Mouse (Mus musculus) left cerebral cortex, adult 8-10 months (tissue): ENCODE measurements around the gene Ackr3. TPM values are rescaled to one million over a fixed set of nuclear protein-coding genes. Genes with fewer than 3 reads are reported as not detected.

Source experiments
- DNase-seq, 2 experiments: peaks; one replicate each; pipeline ENCODE4 v3.0.0; 2022; ENCODE audit warnings: low spot score in 2 of 2
- total RNA-seq, 4 experiments: library from RNA; stranded (reverse); gene quantifications; 2 replicates each; pipeline ENCODE4 v1.2.4; 2022

The Ackr3 gene
- total RNA-seq, 4 experiments from 2014 or later: 5.8 to 9.9 (median 7.0) TPM

DNA sequence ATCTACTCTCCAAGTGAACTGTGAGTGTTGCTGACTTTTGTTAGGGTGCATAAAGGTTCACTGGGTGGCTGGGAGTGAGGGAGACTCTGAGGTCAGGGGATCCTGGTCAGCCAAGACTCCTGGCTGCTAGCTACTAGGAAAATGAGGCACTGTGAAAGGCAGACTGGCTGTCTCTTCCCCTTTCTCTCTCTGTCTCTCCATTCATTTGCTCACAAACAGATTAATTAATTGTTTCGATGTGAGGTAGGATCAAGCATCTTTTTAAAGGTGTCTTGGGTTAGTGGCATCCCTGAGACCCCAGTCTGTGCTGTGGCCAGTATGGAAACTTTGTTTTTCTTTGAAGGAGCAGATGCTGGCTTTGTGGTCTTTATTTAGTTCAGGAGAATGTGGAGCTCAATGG, 1.0 kb downstream of the Ackr3 start:
- no peak for DNase-seq

DNA sequence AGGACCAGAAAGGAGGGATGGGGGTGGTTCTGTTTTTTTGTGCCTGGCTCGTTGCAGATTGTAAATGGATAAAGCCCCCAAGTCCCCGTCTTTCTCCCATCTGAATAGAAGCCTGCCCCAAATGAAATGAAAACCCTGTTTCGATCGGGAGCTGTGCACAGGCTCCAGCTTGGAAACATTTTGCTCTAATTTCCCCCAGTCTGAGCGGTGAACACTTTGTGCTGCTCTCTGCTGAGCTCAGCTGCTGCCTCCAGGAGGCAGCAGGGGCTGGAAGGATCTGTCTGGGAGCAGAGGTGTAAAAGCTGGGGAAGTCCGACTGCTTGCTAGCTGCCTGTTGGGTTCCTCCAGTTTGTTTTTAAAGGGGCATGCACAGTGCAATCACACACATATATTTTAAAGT, 1.4 kb downstream of the Ackr3 start:
- DNase-seq: no peak

DNA sequence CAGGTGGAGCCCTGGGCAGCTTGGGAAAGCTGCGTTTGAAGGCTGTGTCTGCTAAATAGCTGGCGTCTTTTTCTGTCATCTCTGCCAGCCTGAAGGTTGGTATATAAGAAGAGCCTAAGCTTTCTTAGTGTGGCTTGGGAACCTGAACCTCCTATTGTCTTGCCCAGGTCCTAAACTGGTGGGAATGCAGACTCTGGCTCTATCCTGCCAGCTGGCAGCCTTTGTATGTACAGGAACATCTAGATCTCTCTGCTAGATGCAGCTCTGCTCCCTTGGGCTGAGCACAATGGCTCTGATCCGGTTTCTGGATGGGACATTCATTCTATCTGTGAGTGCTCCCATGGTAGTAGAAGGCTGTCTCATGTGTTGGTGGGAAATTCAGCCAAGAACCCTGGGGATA, 2.9 kb downstream of the Ackr3 start:
- no peak for DNase-seq

DNA sequence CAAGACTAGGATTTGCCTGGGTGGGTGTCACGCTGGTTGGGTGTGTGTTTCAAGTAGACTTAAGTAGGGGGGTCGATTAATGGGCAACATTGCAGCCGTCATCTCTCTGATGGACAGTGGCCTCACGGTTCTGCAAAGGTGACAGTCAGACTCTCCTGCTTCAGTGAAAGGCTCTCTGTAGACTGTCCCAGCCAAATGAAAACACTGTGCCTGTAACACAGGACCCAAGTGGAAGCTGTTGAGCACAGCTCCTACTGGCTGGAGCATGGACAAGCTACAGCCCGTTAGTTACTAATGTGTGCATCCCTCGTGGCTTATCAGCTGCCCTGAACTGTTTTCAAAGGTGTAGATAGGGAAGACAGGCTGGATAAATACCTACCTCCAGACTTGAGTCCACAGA, 3.5 kb downstream of the Ackr3 start:
- DNase-seq: no peak

DNA sequence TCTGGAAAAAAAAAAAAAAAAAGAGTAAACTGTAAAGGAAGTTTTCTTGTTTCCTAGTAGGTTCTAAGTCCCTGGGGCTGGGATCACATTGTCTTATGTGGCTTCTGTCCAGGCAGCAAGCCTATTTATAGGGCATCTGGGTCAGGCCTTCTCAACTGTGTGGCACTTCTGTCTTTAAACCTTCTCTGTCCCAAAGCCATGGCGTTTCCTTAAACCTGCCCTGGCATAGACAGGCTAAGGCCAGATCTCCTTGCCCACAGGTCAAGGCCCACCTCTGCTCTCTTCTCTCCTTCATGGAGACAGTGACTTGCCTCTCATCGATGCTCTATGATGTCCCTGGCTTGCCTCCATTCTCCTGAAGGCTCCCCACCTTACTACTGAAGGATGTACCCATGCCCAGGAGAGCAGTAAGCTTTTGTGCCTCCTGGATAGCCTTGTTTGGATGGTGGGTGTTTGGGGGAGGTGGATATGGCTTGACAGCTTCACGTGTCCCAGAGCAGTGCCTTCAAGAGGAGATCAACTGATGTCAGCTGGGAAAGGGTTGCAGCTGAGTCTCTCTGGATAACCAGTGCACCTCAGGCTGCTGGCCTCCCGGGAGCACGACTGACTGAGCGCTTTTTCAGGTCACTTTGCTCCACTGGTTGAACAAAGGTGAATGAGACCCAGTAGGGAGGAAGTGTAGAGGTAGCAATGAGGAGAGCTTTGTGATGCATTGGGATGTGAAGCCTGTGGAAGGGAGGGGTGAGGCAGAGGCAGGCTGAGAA, 4.1 kb downstream of the Ackr3 start:
- no peak for DNase-seq

DNA sequence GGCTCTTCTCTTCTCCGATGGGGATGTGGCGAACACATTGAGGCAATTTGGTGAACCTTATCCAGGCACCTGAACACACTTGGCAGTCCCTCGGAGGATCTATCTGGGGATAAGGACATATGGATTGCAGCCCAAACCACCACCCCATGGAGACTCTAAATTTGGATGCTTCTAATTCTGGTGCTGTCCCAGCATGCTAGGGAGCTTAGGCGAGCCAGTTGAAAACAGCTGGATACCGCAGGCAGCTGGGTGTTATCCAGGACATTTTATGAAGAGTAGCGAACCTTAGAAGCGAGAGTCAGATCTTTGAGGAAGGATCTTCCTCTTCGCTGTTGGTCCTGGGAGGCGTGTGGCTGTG, 4.7 kb downstream of the Ackr3 start:
- no peak for DNase-seq

DNA sequence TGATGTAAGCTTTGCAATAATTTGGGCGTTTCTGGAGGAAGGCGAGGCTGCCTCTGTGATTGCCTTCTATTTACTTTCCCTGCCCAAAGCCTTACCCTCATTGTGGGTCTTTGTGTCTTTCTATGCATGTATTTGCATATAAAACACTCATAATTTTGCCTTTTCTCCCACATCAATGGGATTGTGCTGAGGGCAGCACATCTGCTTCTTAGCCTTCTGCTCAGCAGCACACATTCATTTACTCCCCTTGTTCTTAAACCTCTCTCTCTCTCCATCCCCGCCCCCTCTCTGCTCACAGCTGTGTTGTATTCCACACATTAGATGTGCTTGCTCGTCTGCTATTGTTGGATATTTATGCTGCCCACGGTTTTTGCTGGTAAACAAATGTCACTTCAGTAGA, 5.3 kb downstream of the Ackr3 start:
- no peak for DNase-seq

DNA sequence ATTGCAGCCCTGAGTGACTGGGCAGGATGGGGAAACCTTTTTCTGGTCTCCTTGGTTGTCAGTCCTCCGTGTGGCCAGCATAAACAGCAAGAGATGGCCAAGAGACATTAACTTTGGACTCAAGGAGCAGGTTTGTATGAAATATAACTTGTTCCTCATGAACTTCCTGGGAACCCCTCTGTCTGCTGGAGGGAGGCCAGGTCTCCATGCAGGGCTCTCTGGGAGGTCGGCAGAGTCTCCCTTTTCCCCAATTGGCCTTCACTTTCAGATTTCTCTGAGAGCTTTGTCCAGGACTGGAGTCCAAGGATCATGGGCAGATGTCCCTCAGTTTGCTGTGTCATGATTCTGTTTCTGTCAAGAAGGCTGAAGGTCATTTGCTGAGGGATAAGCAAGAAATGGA, 6.0 kb downstream of the Ackr3 start:
- no peak for DNase-seq

DNA sequence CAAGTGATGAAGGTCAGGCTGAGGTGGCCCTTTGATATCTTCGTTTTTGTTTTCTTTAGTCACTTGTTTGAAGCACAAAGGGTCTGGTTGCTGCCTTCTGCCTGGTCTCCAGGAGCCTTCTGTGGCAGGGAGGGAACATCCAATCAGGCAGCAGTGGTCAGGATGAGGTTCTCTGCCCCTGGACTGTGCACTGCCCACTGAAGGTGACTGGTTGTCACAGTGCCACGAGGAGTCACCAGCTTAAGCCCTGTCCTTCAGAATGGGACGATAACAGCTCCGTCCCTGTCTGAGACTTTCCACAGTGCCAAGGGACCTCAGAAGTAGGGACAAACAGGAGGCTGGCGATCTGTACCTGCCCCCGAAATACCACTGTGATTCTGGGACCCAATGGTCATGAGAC, 6.6 kb downstream of the Ackr3 start:
- DNase-seq: no peak

DNA sequence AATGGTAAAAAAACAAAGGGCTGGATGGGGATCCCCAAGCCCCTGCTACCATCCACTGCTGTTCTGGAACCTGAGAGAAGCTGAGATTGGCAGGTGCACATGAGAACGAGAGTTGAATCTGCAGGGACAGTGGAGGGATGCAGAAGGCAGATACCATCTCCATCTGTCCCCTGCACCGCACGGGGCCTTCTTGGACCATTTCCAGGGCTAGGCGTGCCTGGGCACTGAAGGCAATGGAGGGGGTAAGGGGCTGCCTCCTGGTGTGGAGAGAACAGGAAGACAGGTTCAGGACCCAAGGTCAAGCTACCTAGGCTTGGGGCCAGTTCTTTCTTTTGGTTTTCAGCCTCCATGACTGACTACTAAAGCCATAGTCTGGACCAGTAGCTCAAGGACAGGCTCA, 7.0 kb downstream of the Ackr3 start:
- DNase-seq: no peak

DNA sequence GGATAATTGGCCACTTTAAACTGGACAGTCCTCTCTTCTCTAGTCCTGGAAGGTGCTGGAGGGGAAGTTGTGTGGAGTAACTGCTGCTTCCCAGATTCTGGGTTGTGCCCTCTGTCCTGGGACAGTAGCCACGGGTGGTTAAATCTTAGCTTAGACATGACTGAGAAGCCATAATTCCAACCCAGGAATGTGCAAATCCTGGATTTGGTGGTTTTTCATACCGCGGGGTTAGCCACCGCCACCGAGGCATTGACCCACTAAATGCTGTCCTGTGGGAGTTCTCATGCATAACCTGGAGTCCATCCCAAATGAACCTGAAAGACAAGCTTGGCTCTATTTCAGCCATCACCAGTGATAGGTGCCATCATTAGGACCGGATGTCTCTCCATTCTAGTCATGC, 8.6 kb downstream of the Ackr3 start:
- no peak for DNase-seq

DNA sequence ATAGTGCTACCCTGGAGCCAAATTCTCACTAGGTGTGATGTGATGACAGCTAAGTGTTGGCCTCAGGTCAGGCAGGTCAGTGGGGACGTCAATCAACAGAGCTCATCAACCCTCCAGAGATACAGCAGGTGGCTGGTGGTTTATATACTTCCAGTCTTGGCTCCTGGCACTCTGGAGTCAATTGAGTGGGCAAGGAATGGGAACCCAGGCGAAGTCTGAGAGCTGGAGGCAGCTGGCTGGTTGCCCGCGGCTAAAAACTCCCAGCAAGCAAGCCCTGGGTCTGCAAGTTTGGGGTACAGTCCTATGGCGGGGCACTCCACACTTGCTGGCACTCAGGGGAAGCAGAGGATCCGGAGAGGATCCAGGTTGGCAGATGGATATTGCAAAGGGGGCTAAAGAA, 9.1 kb downstream of the Ackr3 start:
- no peak for DNase-seq

DNA sequence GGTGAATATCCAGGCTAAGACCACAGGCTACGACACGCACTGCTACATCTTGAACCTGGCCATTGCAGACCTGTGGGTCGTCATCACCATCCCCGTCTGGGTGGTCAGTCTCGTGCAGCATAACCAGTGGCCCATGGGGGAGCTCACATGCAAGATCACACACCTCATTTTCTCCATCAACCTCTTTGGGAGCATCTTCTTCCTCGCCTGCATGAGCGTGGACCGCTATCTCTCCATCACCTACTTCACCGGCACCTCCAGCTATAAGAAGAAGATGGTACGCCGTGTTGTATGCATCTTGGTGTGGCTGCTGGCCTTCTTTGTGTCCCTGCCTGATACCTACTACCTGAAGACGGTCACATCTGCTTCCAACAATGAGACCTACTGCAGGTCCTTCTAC, 10.2 kb downstream of the Ackr3 start:
- DNase-seq: no peak

DNA sequence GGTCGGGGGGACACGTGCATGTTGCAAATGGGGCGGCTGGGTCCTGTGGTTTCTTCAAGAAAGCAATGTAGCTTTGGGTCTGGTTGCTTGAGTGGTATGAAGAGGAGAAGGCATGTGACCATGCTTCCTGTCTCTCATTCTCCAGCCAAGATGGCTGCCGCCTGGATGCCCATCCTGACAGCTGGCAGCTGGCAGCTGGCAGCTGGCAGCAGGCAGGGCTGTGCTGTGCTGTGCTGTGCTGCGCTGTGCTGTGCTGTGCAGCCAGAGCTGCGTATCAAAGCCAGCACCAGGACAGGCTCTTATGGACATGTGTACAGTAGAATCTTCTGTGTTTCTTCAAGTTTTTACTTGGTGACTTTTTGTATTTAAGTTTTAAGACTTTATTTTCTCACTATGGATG, 11.1 kb downstream of the Ackr3 start:
- DNase-seq: no peak

DNA sequence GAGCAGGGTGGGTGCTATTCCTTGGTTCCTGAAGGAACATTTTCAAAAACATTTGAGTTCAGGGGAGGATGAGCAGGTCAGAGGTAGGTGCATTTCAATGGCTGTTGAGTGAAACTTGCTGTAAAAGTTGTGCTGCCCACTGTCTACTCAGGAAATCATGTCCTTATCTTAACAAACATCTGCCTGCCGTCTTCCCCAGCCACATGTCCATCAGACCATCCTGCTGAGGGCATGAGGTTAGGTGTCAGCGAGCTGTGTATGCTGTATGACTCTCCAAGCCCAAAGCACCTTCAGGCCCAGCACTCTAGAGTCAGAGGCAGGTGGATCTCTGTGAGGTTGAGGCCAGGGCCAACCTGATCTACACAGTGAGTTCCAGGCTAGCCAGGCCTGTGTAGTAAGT, 12.1 kb downstream of the Ackr3 start:
- DNase-seq: no peak

DNA sequence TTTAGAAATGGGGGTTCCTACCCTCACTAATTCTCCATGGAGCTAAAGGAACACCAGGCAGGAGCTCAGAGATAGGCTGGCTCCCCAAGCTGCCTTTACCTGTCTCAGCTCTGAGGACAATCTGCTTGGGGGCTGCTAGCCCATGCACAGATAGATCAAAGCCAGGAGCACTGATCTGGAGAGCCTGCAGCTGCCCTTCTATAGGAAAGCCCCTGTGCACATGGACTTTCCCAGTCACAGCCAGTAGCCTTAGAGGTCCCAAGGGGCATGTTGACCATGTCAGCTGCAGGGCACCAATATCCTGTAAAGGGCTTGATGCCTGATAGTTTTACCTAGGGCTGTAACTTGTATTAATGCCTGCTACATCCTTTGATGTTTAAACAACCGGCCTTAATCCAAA, 12.6 kb downstream of the Ackr3 start:
- DNase-seq: no peak

DNA sequence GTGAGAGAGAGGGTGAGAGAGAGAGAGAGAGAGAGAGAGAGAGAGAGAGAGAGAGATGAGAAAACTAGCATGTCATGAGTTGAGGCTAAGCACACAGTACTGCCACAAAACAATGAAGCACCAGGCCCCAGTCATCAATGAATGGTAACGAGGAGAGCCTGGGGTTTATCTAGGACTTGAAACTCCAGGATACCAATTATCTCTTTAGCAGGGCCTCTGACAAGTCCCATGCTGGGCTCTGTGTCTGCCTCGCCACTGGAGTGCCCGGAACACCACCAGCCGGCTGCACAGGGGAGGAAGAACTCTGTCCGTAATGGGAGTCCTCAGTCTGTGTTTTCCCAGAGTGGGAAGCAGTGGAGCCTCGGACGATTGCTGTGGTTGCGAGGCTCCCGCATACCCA, 16.5 kb downstream of the Ackr3 start:
- DNase-seq: no peak

DNA sequence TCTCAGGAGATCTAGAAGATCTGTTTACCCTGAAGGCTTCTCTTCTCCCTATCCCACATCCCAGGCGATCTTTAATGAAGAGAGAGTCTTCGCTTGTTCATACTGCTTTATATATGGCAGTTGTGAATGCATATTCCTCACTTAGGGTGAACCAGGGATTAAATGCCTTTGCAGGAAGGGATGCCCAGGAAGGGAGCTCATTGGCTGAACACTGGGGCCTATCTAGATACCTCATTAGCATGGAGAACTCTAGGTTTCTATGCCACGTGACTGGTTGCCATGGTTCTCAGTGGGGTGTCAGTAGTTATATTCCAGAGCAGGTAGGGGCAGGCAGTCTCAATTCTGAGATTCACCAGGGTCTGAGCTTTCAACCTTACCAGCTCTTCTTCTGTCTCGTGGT, 17.1 kb downstream of the Ackr3 start:
- DNase-seq: no peak

DNA sequence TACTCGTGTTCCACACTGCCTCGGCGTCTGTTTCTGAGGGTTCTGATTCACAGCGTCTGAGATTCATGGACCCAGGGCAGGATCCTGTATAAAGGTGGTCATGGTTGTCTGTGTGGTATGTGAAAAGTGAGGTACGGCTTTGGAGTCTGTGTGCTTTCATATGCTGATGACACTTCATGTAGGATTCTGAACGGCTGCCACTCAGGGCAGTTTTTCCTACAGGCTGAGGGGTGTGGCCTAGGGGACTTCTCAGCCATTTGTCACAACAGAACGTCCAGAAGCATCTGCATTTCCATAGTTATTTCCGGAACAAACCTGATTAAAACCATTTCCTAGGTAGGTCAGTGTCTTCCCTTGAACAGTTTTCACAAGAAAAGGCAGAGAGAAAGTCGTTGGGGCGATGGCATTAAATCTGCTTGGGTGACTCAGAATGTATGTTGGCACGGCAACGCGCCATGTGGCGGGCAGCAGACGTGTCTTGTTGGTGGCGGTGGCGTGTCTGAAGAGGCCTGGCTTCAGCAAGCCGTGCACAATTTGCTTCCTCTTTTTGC, 18.1 kb downstream of the Ackr3 start:
- DNase-seq: peak; percentile 68 to 84

DNA sequence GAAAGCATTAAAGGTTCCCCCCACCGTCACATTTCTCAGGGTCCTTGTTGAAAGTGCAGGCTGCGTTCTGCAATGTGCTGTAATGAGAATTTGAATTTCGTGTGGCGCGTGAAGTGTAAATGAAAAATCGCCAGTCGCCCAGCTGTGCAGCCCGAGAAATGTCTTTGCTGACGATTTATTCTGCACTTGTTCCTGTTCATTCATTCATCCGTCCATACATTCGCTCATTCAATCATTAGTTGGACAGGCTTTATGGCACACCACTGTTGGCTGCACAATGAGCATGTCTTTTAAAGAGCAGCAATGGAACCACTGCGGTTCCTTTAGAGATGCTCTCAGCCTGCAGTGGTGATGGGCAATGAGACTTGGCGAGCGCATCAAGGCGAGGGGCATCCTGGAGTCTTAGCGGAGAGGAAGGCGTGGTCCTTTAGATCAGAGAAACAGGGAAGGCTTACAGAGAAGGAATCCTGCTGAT, 18.7 kb downstream of the Ackr3 start:
- no peak for DNase-seq

DNA sequence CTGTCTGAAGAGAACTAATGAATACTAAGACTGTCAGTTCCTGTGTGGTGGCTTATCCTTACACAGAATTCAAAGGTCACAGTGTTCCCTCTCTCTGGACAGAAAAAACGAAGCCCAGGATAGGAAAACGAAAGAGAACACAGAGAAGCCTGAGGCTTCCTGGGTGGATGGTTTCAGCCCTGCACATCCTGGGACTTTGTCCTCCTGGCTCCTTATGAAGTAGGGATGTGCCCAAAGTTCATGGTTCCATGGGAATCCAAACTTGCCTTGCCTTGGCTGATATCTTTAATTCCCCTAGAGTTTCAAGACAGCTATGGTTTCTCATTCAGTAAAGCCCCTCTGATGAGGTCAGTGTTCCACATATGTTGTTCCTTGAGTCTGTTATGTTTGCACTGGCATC, 19.2 kb downstream of the Ackr3 start:
- DNase-seq: no peak

DNA sequence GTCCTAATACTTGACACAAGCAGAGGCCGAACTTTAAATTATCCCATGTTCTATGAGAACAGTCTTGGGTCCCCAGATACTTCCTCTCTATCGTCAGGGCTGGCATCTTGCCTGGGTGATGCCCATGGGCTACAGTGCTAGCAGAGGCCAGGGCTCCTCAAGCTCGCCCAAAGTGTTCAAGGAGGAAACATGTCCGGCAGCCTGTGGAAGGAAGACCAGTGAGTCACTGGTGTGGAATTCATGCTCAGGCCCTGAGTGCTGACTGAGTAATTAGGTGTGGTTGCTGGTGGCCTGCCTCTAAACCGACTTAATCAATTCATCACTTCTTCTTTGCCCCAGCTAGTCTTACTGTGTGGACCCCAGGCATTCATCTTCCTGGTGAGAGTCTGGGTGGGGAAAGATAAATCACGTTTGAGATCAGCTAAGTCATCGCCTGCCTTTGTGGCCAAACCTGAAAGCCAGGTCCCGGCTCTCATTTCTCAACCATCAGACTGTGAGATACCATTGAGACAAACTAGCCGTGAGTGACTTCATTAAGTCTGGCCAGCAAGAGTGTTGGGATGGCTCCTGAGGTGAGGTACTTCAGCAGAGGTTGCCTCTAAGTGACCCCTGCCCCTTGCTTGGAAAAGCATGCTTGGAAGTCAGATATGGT, 21.9 kb downstream of the Ackr3 start:
- DNase-seq: no peak

DNA sequence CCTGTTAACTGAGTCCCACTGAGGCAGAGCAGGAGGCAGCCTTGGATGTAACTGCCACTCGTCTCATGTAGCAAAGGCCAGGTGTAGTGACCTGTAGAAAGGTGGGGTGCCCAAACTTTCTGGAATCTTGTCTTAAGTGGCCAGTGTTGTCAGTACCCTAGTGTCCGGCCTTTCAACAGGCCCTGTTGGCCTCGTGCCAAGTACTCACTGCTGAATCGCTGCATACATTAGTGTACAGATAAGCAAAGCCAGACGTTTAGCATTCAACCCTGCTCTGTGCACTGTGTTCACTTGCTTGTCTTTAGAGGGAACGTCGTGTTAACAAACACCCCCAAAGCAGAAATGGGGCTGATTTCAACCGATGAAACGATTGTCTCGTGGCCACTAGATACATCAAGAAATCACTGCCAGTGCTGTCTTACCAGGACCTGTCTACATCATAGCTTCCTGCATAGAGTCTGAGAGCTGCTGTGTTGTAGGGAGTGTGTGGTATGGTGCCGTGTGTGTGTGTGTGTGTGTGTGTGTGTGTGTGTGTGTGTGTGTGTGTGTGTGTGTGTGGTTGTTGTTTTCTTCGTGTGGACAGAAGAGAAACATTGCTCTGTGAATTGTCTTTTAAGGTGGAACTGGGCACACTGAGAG, 24.0 kb downstream of the Ackr3 start:
- DNase-seq: no peak
